Mouse (Mus musculus): ENCODE results near the gene Arhgap32. TPM values are rescaled to one million over a fixed set of nuclear protein-coding genes. Genes with fewer than 3 reads are reported as not detected.
A peak's percentile ranks its signal among the peaks of the same experiment; 100 is the strongest.

Arhgap32 gene
- polyA plus RNA-seq, 2 experiments: 8.9 to 12.1 TPM

DNA sequence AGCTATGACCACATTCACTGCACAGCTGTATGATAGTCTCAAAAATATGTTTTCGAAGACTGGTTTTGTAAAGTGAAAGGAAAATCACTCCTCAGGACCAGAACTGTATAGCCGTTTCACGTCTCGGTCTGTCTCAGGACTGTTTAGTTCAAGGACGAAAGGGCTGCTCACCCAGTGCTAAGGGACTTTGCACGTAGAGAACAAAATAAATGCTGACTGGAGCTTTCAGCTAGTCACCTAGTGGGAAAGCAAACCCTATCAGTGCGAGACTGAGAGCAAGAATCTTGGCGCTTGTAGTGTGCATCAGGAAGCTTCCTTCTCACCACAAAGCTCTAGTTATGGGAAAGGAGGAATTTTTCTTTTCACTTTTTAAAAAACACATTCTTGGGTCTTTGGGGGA is 15.4 kb upstream of the Arhgap32 start:
- no peak overlapping the region for H3K9ac ChIP-seq (ENCODE audit: low read depth, low read length, severe bottlenecking)

DNA sequence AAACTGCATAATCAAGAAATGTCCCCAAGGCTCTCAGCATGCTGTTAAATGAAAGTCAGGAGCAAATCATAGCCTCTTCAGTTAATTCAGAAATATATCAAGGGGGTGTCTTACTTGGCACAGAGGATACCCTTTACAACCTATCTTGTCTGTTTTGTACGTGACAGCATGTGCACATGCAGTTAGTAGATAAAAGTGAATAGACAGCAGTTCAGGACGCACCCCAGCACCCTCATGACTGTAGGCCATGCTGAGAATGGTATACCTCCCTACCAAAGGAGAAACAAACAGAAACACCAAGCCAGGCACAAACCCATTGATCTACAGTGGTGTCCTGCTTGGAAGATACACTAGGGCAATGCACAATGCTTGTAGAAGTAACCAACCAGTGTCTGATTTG is 14.4 kb upstream of the Arhgap32 start:
- no peaks in the 10 kb centered on the region for H3K36me3 ChIP-seq (ENCODE audit: control insufficient read depth, insufficient read depth, low read length)
- no peak for TF ChIP-seq POLR2A (IDR thresholded peaks at IDR 0.05; ENCODE audit: borderline replicate concordance, extremely low read depth, insufficient read depth, insufficient read length)
- 86% methylated on average over 2 of the region's 2 CpGs for WGBS
- DNase-seq (ENCODE audit: low spot score) (no peak), ATAC-seq (ENCODE audit: low FRiP score, low read depth) (no peak)
- H3K27me3 ChIP-seq (ENCODE audit: control insufficient read depth, insufficient read depth, low read length): no peaks in the 10 kb centered on the region
- H3K4me3 ChIP-seq (replicated peaks; ENCODE audit: low read length): no peak overlapping the region
- no peaks in the 10 kb centered on the region for H3K9me3 ChIP-seq (ENCODE audit: control insufficient read depth, low read length)
- H3K4me1 ChIP-seq (ENCODE audit: control insufficient read depth, insufficient read depth, low read length): peaks cover 3% of the 10 kb centered on the region
- no peak overlapping the region for H3K27ac ChIP-seq (replicated peaks; ENCODE audit: low read depth, low read length)
- no peak overlapping the region for H3K9ac ChIP-seq (ENCODE audit: low read depth, low read length, severe bottlenecking)
- no peak overlapping the region for H3K4me2 ChIP-seq (replicated peaks; ENCODE audit: low read depth, low read length, severe bottlenecking)

More for the DNA sequence above, 15.4 kb upstream of the Arhgap32 start:
- H3K36me3 ChIP-seq (ENCODE audit: control insufficient read depth, insufficient read depth, low read length): no peaks in the 10 kb centered on the region
- peaks cover 8% of the 10 kb centered on the region for H3K4me1 ChIP-seq (ENCODE audit: control insufficient read depth, insufficient read depth, low read length)
- H3K27ac ChIP-seq (replicated peaks; ENCODE audit: low read depth, low read length): no peak overlapping the region
- no peak for TF ChIP-seq POLR2A (IDR thresholded peaks at IDR 0.05; ENCODE audit: borderline replicate concordance, extremely low read depth, insufficient read depth, insufficient read length)
- ATAC-seq (ENCODE audit: low FRiP score, low read depth): no peak
- no peaks in the 10 kb centered on the region for H3K9me3 ChIP-seq (ENCODE audit: control insufficient read depth, low read length)
- 83% methylated on average over 8 of the region's 8 CpGs for WGBS
- no peaks in the 10 kb centered on the region for H3K27me3 ChIP-seq (ENCODE audit: control insufficient read depth, insufficient read depth, low read length)
- H3K4me3 ChIP-seq (replicated peaks; ENCODE audit: low read length): no peak overlapping the region
- no peak overlapping the region for H3K4me2 ChIP-seq (replicated peaks; ENCODE audit: low read depth, low read length, severe bottlenecking)
- DNase-seq (ENCODE audit: low spot score): no peak

DNA sequence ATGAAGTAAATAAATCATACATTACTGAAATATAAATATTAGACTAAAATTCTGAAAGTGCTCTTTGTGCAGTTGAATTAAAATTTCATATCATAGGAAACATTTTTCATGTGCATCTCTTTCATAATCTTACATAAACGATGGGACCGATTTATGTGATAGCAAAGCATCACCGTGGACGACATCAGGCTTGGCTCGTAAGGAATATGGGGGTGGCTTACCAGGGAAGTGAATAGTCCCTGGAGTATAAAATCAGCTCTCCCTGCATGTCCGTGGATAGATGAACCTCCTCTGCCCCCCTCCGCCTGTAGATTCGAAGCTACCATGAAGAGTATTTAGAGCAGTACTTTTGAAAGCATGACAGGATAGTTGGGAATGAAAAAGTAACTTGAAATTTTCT is 11.3 kb upstream of the Arhgap32 start:
- Histone ChIP-seq H3K9me3 (ENCODE audit: control insufficient read depth, low read length) (no peaks in the 10 kb centered on the region), H3K27me3 (ENCODE audit: control insufficient read depth, insufficient read depth, low read length) (no peaks in the 10 kb centered on the region), H3K4me1 (ENCODE audit: control insufficient read depth, insufficient read depth, low read length) (no peaks in the 10 kb centered on the region), H3K4me2 (replicated peaks; ENCODE audit: low read depth, low read length, severe bottlenecking) (no peak overlapping the region), H3K27ac (replicated peaks; ENCODE audit: low read depth, low read length) (no peak overlapping the region), H3K4me3 (replicated peaks; ENCODE audit: low read length) (no peak overlapping the region), H3K36me3 (ENCODE audit: control insufficient read depth, insufficient read depth, low read length) (no peaks in the 10 kb centered on the region), H3K9ac (ENCODE audit: low read depth, low read length, severe bottlenecking) (no peak overlapping the region)
- WGBS: 83% methylated on average over 8 of the region's 8 CpGs
- ATAC-seq (ENCODE audit: low FRiP score, low read depth) (no peak), DNase-seq (ENCODE audit: low spot score) (no peak)
- no peak for TF ChIP-seq POLR2A (IDR thresholded peaks at IDR 0.05; ENCODE audit: borderline replicate concordance, extremely low read depth, insufficient read depth, insufficient read length)

DNA sequence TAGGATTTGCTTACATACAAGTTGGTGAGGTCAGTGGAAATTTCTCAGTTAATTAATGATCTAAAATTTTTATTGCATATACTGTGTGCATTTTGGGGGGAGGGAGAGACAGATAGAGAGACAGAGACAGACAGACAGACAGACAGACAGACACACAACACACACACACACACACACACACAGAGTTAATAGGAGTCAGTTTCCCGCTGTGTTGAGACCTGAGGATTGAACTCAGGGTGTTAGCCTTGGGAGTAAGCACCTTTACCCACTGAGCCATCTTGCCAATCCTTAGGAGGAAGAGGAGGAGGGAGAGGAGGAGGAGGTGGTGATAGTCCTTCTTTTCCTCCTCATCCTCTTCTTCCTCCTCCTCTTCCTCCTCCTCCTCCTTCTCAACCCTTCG is 5.6 kb upstream of the Arhgap32 start:
- Histone ChIP-seq H3K9me3 (ENCODE audit: control insufficient read depth, low read length) (no peaks in the 10 kb centered on the region), H3K36me3 (ENCODE audit: control insufficient read depth, insufficient read depth, low read length) (no peaks in the 10 kb centered on the region), H3K27ac (replicated peaks; ENCODE audit: low read depth, low read length) (no peak overlapping the region), H3K4me2 (replicated peaks; ENCODE audit: low read depth, low read length, severe bottlenecking) (no peak overlapping the region), H3K4me1 (ENCODE audit: control insufficient read depth, insufficient read depth, low read length) (no peaks in the 10 kb centered on the region), H3K9ac (ENCODE audit: low read depth, low read length, severe bottlenecking) (no peak overlapping the region), H3K4me3 (replicated peaks; ENCODE audit: low read length) (no peak overlapping the region), H3K27me3 (ENCODE audit: control insufficient read depth, insufficient read depth, low read length) (no peaks in the 10 kb centered on the region)
- no peak for TF ChIP-seq POLR2A (IDR thresholded peaks at IDR 0.05; ENCODE audit: borderline replicate concordance, extremely low read depth, insufficient read depth, insufficient read length)
- ATAC-seq (ENCODE audit: low FRiP score, low read depth) (no peak), DNase-seq (ENCODE audit: low spot score) (no peak)
- WGBS: 92% methylated on average over 2 of the region's 2 CpGs

DNA sequence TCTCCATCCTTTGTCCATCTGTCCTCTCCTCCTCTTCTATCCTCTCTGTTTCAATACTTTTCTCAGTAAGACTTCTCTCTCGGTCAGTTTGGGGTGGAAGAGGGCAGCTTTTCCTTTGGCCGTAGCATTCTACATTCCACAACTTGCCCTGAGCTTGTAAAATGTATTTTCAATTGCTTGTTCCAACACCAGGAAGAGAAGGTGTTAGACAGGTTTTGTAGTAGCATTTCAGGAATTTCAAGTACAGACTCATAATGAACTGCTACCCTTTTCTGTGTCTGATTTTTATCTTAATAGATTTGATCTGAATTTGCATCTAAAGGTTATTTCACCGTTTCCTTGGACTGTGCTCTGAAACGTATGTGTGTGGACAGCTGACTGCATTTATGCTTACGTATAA is 336 bp downstream of the Arhgap32 start:
- Histone ChIP-seq H3K36me3 (ENCODE audit: control insufficient read depth, insufficient read depth, low read length) (no peaks in the 10 kb centered on the region), H3K27ac (replicated peaks; ENCODE audit: low read depth, low read length) (no peak overlapping the region), H3K9me3 (ENCODE audit: control insufficient read depth, low read length) (peaks cover 2% of the 10 kb centered on the region), H3K27me3 (ENCODE audit: control insufficient read depth, insufficient read depth, low read length) (no peaks in the 10 kb centered on the region), H3K4me3 (replicated peaks; ENCODE audit: low read length) (no peak overlapping the region), H3K9ac (ENCODE audit: low read depth, low read length, severe bottlenecking) (no peak overlapping the region), H3K4me1 (ENCODE audit: control insufficient read depth, insufficient read depth, low read length) (no peaks in the 10 kb centered on the region), H3K4me2 (replicated peaks; ENCODE audit: low read depth, low read length, severe bottlenecking) (no peak overlapping the region)
- 55% methylated on average over 5 of the region's 5 CpGs for WGBS
- ATAC-seq (ENCODE audit: low FRiP score, low read depth) (no peak), DNase-seq (ENCODE audit: low spot score) (no peak)
- no peak for TF ChIP-seq POLR2A (IDR thresholded peaks at IDR 0.05; ENCODE audit: borderline replicate concordance, extremely low read depth, insufficient read depth, insufficient read length)

DNA sequence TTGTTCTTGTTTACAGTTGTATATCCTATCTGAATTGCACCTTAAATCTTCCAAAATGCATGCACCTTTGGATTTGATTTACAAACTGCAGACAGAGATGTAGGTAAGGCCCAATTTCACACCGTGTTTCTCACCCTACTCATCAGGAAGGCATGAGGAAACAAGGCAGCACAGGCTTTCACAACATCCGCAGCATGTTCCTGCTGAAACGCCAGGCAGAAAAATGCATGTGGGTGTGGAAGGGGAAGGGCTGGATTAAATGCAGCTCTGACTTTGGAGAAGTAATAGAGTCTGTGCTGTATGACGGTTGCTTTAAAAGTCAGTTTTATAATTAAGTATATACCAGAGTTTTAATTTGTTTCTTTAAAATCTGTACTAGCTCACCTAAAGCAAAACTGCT is 1.9 kb downstream of the Arhgap32 start:
- WGBS: 31% methylated on average over 4 of the region's 4 CpGs
- DNase-seq (ENCODE audit: low spot score): peak; percentile 16
- Histone ChIP-seq H3K9me3 (ENCODE audit: control insufficient read depth, low read length) (peaks cover 6% of the 10 kb centered on the region), H3K4me3 (replicated peaks; ENCODE audit: low read length) (no peak overlapping the region), H3K9ac (ENCODE audit: low read depth, low read length, severe bottlenecking) (no peak overlapping the region), H3K27ac (replicated peaks; ENCODE audit: low read depth, low read length) (no peak overlapping the region), H3K36me3 (ENCODE audit: control insufficient read depth, insufficient read depth, low read length) (no peaks in the 10 kb centered on the region), H3K4me1 (ENCODE audit: control insufficient read depth, insufficient read depth, low read length) (no peaks in the 10 kb centered on the region), H3K4me2 (replicated peaks; ENCODE audit: low read depth, low read length, severe bottlenecking) (no peak overlapping the region), H3K27me3 (ENCODE audit: control insufficient read depth, insufficient read depth, low read length) (no peaks in the 10 kb centered on the region)
- no peak for ATAC-seq (ENCODE audit: low FRiP score, low read depth)
- TF ChIP-seq POLR2A (IDR thresholded peaks at IDR 0.05; ENCODE audit: borderline replicate concordance, extremely low read depth, insufficient read depth, insufficient read length): no peak
